Mouse (Mus musculus): ENCODE results near the gene Diaph3.

Diaph3 gene

GRCm38 (mm10) chr14:86642831-86643241 lies 498.2 kb downstream of the Diaph3 start:
- DNase-seq (ENCODE audit: low spot score), result no peak

GRCm38 (mm10) chr14:86641839-86642238 lies 499.2 kb downstream of the Diaph3 start:
- no peak for DNase-seq (ENCODE audit: low spot score)

- no peak for DNase-seq (ENCODE audit: low spot score)
Measured at GRCm38 (mm10) chr14:86640086-86640485, 500.9 kb downstream of the Diaph3 start.

- no peak for DNase-seq (ENCODE audit: low spot score)
Measured at GRCm38 (mm10) chr14:86635594-86636140, 505.4 kb downstream of the Diaph3 start.

- DNase-seq (ENCODE audit: low spot score), result no peak
Measured at GRCm38 (mm10) chr14:86635052-86635451, 506.0 kb downstream of the Diaph3 start.

GRCm38 (mm10) chr14:86633799-86634198 lies 507.2 kb downstream of the Diaph3 start:
- DNase-seq (ENCODE audit: low spot score), result no peak

- no peak for DNase-seq (ENCODE audit: low spot score)
Measured at GRCm38 (mm10) chr14:86624816-86625425, 516.1 kb downstream of the Diaph3 start.

- no peak for DNase-seq (ENCODE audit: low spot score)
Measured at GRCm38 (mm10) chr14:86619637-86620036, 521.4 kb downstream of the Diaph3 start.
